Mouse (Mus musculus): ENCODE measurements around the gene Rnf224. TPM values are rescaled to one million over a fixed set of nuclear protein-coding genes. Genes with fewer than 3 reads are reported as not detected.
A peak's percentile ranks its signal among the peaks of the same experiment; 100 is the strongest.

Gene Rnf224
- polyA plus RNA-seq, 1 experiment from 2014 or later = not detected

DNA sequence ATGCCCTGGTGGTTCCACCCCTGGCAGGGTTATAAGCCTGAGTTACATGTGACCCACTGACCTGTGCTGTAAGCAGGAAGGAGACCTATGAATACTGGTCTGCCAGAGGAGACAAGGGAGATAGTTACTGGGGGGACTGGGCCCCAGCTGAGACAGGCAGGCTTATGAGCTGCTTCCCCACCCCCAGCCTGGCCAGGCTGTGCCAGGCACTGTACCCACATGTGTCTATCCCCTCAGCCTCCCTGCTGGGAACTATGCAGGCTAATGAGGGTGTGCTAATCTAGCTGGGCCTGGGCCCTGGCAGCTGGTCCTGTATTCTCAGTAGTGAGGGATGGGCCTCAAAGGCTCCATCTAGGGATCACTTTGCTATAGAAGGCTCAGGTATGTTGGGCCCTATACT is 30.7 kb upstream of the Rnf224 start:
- H3K4me2 ChIP-seq (ENCODE audit: low read length) = no peak overlapping the region
- no peak overlapping the region for H3K4me3 ChIP-seq (ENCODE audit: low read depth, low read length)
- ATAC-seq = no peak
- no peak overlapping the region for H3K27ac ChIP-seq (ENCODE audit: low read length)
- peaks cover 59% of the 10 kb centered on the region for H3K4me1 ChIP-seq (ENCODE audit: control insufficient read depth, insufficient read depth, low read length)
- peaks cover 5% of the 10 kb centered on the region; the same call in 1 of the 2 replicates for H3K36me3 ChIP-seq (ENCODE audit: control insufficient read depth, insufficient read depth, low read length)
- H3K27me3 ChIP-seq (ENCODE audit: control insufficient read depth, insufficient read depth, low read depth, low read length) = peaks cover 6% of the 10 kb centered on the region
- no peaks in the 10 kb centered on the region for H3K9me3 ChIP-seq (replicated peaks; ENCODE audit: control insufficient read depth, low read length, poor library complexity, severe bottlenecking)
- H3K9ac ChIP-seq (ENCODE audit: low read depth, low read length) = no peak overlapping the region; the same call in 1 of the 2 replicates

DNA sequence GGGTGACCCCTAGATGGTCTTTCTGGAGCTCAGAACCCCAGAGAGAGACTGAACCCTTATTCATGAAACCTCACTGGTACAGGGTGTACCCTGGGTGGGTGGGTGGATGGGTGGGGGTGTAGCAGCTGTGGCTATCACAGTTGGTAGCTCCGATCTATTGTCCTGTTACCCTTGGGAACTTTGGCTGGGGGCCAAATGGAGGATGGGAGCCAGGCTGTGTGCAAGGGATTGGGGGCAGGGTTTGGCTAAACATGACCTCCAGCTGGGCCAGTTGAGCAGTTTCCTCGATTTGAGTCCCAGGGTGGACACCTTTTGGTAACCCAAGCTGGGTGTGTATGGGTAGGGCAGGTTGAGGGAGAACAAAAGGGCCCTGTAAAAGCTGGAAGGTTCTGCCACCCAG is 30.1 kb upstream of the Rnf224 start:
- Histone ChIP-seq H3K27me3 (ENCODE audit: control insufficient read depth, insufficient read depth, low read depth, low read length) (peaks cover 6% of the 10 kb centered on the region), H3K4me3 (ENCODE audit: low read depth, low read length) (no peak overlapping the region), H3K4me1 (ENCODE audit: control insufficient read depth, insufficient read depth, low read length) (peaks cover 62% of the 10 kb centered on the region), H3K9me3 (replicated peaks; ENCODE audit: control insufficient read depth, low read length, poor library complexity, severe bottlenecking) (no peaks in the 10 kb centered on the region), H3K4me2 (ENCODE audit: low read length) (peak overlapping the region; percentile 21; the same call in 1 of the 2 replicates), H3K27ac (ENCODE audit: low read length) (no peak overlapping the region), H3K9ac (ENCODE audit: low read depth, low read length) (peak overlapping the region; percentile 39; the same call in 1 of the 2 replicates), H3K36me3 (ENCODE audit: control insufficient read depth, insufficient read depth, low read length) (peaks cover 5% of the 10 kb centered on the region; the same call in 1 of the 2 replicates)
- no peak for ATAC-seq
- 24% methylated on average over 2 of the region's 2 CpGs for WGBS

DNA sequence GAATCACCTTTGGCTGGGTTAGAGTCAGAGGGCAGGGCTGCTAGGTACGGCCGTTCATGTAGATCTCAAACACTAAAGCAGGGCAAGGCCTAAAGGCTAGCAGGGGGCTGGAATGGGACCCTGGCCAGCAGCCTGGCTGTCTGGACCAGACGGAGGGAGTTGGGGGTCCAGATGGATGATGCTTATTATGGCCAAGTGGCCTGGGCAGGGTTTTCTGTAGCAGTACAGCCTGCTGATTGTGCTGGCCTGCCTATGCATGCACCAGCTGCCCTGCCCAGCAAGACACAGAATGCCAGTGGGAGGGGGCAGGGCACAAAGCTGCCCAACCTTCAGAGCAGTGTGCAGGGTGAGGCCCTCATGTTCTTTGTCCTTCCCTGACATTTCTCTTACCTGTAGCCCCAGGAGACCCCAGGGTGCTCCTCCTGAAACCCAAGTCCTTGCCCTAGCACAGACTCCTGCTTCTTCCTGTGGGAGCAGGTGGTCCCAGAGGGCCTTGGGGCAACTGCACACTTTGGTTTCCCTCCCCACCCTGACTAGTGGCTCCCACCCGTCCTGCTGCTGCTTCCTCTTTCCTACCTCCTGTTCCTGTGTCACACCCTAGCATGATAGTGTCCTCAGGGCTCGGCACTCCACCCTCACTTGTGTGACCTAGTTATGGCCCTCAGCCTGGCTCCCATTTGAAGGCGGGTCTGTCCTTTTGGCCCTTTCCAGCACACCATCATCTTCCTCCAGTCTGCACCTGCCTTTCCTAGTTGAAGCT is 29.5 kb upstream of the Rnf224 start:
- H3K9ac ChIP-seq (ENCODE audit: low read depth, low read length) = peak overlapping the region; percentile 39
- 0 out of 2 replicates have a peak overlapping the region, but pooled peaks have one; percentile 0 for H3K4me3 ChIP-seq (ENCODE audit: low read depth, low read length)
- H3K27me3 ChIP-seq (ENCODE audit: control insufficient read depth, insufficient read depth, low read depth, low read length) = peaks cover 6% of the 10 kb centered on the region
- H3K4me1 ChIP-seq (ENCODE audit: control insufficient read depth, insufficient read depth, low read length) = peaks cover 57% of the 10 kb centered on the region
- no peak for ATAC-seq
- no peak overlapping the region for H3K27ac ChIP-seq (ENCODE audit: low read length)
- H3K4me2 ChIP-seq (ENCODE audit: low read length) = peak overlapping the region; percentile 100
- no peaks in the 10 kb centered on the region for H3K9me3 ChIP-seq (replicated peaks; ENCODE audit: control insufficient read depth, low read length, poor library complexity, severe bottlenecking)
- H3K36me3 ChIP-seq (ENCODE audit: control insufficient read depth, insufficient read depth, low read length) = peaks cover 5% of the 10 kb centered on the region; the same call in 1 of the 2 replicates
- 61% methylated on average over 6 of the region's 6 CpGs for WGBS

DNA sequence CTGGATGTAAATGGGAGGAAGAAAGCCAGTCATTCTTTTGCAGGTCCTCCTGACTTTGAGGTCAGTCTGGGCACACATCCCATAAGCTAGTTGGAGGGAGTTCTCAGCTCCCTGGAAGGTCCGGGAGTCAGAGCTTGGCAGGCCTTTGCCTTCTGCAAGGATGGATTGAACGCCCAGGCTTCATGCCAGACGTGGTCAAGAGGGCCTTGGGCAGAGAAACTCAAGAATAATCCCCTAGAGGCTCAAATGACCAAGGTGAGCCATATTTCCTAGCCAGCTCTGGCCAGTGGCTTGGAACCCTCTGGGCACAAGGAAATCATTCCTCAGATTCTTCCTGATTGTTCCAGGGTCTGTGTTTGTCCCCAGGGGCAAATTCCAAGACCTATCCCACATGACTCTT is 28.3 kb upstream of the Rnf224 start:
- H3K27ac ChIP-seq (ENCODE audit: low read length) = no peak overlapping the region
- H3K4me1 ChIP-seq (ENCODE audit: control insufficient read depth, insufficient read depth, low read length) = peaks cover 50% of the 10 kb centered on the region
- WGBS = 67% methylated on average over 3 of the region's 3 CpGs
- H3K4me2 ChIP-seq (ENCODE audit: low read length) = peak overlapping the region; percentile 100
- H3K36me3 ChIP-seq (ENCODE audit: control insufficient read depth, insufficient read depth, low read length) = peaks cover 2% of the 10 kb centered on the region; the same call in 1 of the 2 replicates
- no peak overlapping the region for H3K4me3 ChIP-seq (ENCODE audit: low read depth, low read length)
- H3K9me3 ChIP-seq (replicated peaks; ENCODE audit: control insufficient read depth, low read length, poor library complexity, severe bottlenecking) = no peaks in the 10 kb centered on the region
- peak overlapping the region; percentile 15; the same call in 1 of the 2 replicates for H3K9ac ChIP-seq (ENCODE audit: low read depth, low read length)
- H3K27me3 ChIP-seq (ENCODE audit: control insufficient read depth, insufficient read depth, low read depth, low read length) = peaks cover 6% of the 10 kb centered on the region
- no peak for ATAC-seq

DNA sequence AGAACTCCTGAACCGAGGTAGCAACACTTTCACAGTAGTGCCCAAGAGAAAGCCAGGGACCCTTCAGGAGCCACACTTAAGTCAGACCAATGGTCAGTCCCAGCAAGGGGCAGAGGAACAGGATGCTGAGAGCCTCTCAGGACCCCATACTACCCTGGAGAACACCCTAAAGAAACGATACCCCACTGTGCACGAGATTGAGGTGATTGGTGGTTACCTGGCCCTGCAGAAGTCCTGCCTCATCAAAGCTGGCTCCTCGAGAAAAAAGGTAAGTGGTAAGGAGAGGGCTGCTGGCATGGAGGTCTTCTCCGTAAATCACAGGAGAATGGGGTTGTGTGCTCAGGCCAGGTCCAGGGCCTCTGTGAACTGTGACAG is 27.7 kb upstream of the Rnf224 start:
- peak overlapping the region; percentile 85; the same call in 1 of the 2 replicates for H3K4me3 ChIP-seq (ENCODE audit: low read depth, low read length)
- H3K9ac ChIP-seq (ENCODE audit: low read depth, low read length) = peak overlapping the region; percentile 81; the same call in 1 of the 2 replicates
- peaks cover under 1% of the 10 kb centered on the region; the same call in 1 of the 2 replicates for H3K36me3 ChIP-seq (ENCODE audit: control insufficient read depth, insufficient read depth, low read length)
- peak overlapping the region; percentile 100 for H3K4me2 ChIP-seq (ENCODE audit: low read length)
- H3K9me3 ChIP-seq (replicated peaks; ENCODE audit: control insufficient read depth, low read length, poor library complexity, severe bottlenecking) = no peaks in the 10 kb centered on the region
- no peak overlapping the region for H3K27ac ChIP-seq (ENCODE audit: low read length)
- H3K27me3 ChIP-seq (ENCODE audit: control insufficient read depth, insufficient read depth, low read depth, low read length) = peaks cover 6% of the 10 kb centered on the region
- no peak for ATAC-seq
- 76% methylated on average over 5 of the region's 5 CpGs for WGBS
- peaks cover 50% of the 10 kb centered on the region for H3K4me1 ChIP-seq (ENCODE audit: control insufficient read depth, insufficient read depth, low read length)

DNA sequence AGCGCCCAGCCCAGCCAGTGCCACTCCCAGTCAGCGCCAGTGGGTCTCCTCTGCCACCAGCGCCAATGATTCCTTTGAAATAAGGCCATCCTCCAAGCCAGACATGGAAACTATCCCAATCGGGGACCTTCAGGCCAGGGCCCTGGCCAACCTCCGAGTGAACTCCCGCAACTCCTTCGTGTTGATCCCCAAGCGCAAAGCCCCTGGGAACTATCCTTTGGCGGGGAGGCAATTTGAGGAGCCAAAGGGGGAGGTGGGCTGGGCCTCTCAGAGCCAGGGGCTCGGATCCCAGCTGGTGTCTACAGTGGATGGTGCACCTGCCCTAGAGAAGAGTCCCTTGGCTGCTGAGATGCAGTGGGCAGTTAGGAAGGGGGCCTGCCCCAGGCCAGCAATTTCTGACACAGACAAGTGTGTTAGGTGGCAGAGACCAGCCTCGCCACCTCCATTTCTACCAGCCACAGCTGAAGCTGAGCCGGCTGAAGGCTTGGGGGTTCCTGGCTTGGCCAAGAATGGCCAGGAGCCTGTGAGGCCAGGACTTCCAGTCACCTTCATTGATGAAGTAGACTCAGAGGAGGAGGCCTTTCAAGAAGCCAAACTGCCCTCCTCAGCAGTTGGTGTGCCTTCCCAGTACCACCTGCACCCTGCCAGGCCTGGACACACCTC is 27.2 kb upstream of the Rnf224 start:
- Histone ChIP-seq H3K9ac (ENCODE audit: low read depth, low read length) (peak overlapping the region; percentile 81), H3K27me3 (ENCODE audit: control insufficient read depth, insufficient read depth, low read depth, low read length) (peaks cover 6% of the 10 kb centered on the region), H3K27ac (ENCODE audit: low read length) (no peak overlapping the region), H3K4me2 (ENCODE audit: low read length) (peak overlapping the region; percentile 100), H3K36me3 (ENCODE audit: control insufficient read depth, insufficient read depth, low read length) (no peaks in the 10 kb centered on the region), H3K4me1 (ENCODE audit: control insufficient read depth, insufficient read depth, low read length) (peaks cover 50% of the 10 kb centered on the region), H3K9me3 (replicated peaks; ENCODE audit: control insufficient read depth, low read length, poor library complexity, severe bottlenecking) (no peaks in the 10 kb centered on the region), H3K4me3 (ENCODE audit: low read depth, low read length) (peak overlapping the region; percentile 85)
- no peak for ATAC-seq
- 18% methylated on average over 12 of the region's 12 CpGs for WGBS

DNA sequence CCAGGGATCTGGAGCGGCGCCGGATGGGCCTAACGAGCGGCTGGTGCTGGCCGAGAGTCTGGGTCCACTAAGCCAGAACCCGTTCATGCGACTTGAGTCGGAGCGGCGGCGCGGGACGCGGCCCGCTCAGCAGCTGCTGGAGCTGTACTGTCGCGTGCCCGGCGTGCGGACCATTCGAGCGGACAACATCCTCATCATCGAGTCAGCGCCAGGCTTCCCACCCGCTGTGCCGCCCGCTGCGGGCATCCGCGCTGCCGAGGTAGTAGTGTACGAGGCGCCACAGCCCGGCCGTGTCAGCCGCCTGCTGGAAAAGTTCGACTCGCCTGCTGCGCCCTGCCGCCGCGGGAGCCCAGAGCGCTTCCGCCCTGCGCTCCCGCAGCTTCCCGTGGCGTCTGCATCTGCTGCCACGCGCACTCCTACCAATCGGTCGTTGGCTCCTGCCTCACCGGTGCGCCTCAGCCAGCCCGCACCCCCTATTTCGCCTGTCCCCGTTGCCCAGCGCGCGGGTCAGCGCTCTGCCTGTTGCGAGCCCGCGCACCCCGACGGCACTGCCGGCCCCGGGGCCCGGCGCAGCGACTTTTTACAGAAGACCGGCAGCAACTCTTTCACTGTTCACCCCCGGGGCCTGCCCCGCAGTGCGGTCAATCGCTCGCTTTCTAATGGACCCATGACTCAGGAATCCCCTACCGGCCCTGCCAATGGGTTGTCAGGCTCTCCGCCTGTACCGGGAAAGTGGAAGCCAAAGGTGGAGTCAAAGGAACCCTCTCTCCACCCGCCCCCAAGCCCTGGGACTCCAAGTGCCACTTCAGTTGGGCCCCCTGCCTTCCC is 26.4 kb upstream of the Rnf224 start:
- Histone ChIP-seq H3K27ac (ENCODE audit: low read length) (peak overlapping the region; percentile 78), H3K4me3 (ENCODE audit: low read depth, low read length) (peak overlapping the region; percentile 85), H3K4me2 (ENCODE audit: low read length) (peak overlapping the region; percentile 100), H3K27me3 (ENCODE audit: control insufficient read depth, insufficient read depth, low read depth, low read length) (peaks cover 6% of the 10 kb centered on the region), H3K36me3 (ENCODE audit: control insufficient read depth, insufficient read depth, low read length) (no peaks in the 10 kb centered on the region), H3K4me1 (ENCODE audit: control insufficient read depth, insufficient read depth, low read length) (peaks cover 50% of the 10 kb centered on the region), H3K9me3 (replicated peaks; ENCODE audit: control insufficient read depth, low read length, poor library complexity, severe bottlenecking) (no peaks in the 10 kb centered on the region), H3K9ac (ENCODE audit: low read depth, low read length) (peak overlapping the region; percentile 81)
- peak; percentile 52 for ATAC-seq
- under 1% methylated on average over 78 of the region's 82 CpGs for WGBS

DNA sequence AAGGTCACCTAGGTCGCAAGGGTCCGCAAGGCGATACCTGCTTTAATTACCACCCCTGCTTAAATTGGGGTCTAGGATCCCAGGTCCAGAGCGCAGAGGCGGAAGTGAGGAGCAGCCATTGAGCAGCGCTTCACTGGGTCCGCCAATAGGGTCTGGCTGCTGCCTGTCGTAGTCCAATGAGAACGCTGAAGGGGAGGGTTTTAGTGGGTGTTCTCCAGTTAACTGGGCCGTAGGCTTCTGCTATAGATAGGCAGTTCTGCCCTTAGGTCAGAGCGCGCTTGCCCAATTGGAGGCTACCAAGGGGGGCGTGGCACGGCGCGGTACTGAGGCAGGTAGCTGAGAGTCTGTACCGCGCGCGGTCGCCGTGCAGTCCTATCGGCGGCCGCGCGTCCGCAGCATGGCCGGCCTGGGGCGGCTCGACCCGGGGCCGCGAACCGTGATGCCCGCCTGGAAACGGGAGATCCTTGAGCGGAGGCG is 25.7 kb upstream of the Rnf224 start, which contains the start of gene Tprn:
TSS of gene Tprn (plus strand) at position 328 of the 477 bp plus-strand sequence.
- under 1% methylated on average over 39 of the region's 39 CpGs for WGBS
- H3K27ac ChIP-seq (ENCODE audit: low read length) = peak within 1 kb of the TSS; percentile 78
- H3K36me3 ChIP-seq (ENCODE audit: control insufficient read depth, insufficient read depth, low read length) = no peaks in the 10 kb centered on the region
- H3K9ac ChIP-seq (ENCODE audit: low read depth, low read length) = peak within 1 kb of the TSS; percentile 81
- H3K4me3 ChIP-seq (ENCODE audit: low read depth, low read length) = peak within 1 kb of the TSS; percentile 85
- no peaks in the 10 kb centered on the region for H3K9me3 ChIP-seq (replicated peaks; ENCODE audit: control insufficient read depth, low read length, poor library complexity, severe bottlenecking)
- H3K4me1 ChIP-seq (ENCODE audit: control insufficient read depth, insufficient read depth, low read length) = peaks cover 52% of the 10 kb centered on the region
- H3K4me2 ChIP-seq (ENCODE audit: low read length) = peak within 1 kb of the TSS; percentile 100
- H3K27me3 ChIP-seq (ENCODE audit: control insufficient read depth, insufficient read depth, low read depth, low read length) = peaks cover 6% of the 10 kb centered on the region
- ATAC-seq = peak; percentile 99

All from midbrain, embryonic 16.5 days (tissue).